8 mouse cellular contexts compared by ENCODE assay signal in the genomic region with DNA sequence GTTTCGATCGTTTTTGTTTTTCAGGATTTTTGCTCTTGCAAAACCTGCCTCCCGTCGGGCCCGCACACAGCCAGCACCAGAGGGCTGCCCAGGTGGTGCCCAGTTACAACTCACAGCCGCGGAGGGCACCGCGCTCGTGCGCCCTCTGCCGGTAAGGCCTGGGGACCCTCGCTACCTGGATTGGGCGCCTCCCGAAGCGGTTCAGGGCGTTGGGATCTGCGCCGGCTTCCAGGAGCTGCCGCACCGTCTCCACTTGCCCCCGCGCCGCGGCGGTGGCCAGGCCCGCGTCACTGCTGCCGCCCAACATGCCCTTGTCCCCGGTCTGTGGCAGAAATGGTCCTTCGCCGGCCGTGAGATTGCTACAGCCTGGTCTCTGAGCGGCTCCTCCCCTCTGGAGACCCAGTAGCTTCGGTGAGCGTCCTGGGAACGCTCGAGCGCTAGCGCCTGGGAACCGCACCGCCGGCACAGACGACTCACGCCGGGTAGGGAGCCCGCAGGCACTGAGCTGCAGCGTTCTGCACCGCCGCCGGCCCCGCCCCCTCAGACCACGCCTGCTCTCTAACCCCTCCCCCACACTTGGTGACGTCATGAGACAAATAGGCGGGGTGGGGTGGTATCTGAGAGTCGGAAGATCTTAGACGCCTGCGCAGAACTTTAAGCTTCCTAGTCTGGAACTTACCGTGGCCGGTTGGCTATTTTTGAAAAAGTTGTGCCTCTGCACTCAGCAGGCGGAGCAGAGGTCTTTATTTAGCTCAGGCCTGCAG. TPM values are rescaled to one million over a fixed set of nuclear protein-coding genes. Genes with fewer than 3 reads are reported as not detected.
A peak's percentile ranks its signal among the peaks of the same experiment; 100 is the strongest.
DNase-seq lines count a peak whose midpoint lies in the region; ATAC-seq lines count a peak whose summit lies in the region.

A gene (minus strand): TSS at position 549 of the 764 bp plus-strand sequence.

- peaks cover 4% of the 10 kb centered on the region; the same call in 1 of the 2 replicates for H3K4me1 ChIP-seq in hindbrain, embryonic 16.5 days (ENCODE audit: control insufficient read depth, insufficient read depth, low read depth, low read length)

- H3K27ac ChIP-seq in hindbrain, embryonic 16.5 days (ENCODE audit: low read depth, low read length), result no peak within 1 kb of the TSS

- no peaks in the 10 kb centered on the region for H3K36me3 ChIP-seq in hindbrain, embryonic 16.5 days (ENCODE audit: control insufficient read depth, insufficient read depth, low read length)

- peak within 1 kb of the TSS; percentile 70 for H3K4me2 ChIP-seq in hindbrain, embryonic 16.5 days (ENCODE audit: low read length)

- peak within 1 kb of the TSS; percentile 43 for H3K4me3 ChIP-seq in hindbrain, embryonic 16.5 days (ENCODE audit: low read length)

- DNase-seq in adrenal gland, adult (ENCODE audit: inconsistent age in 2 of 2, low spot score in 1 of 2), result peak; percentile 97 to 100
- peak; percentile 85 for DNase-seq in embryo, embryonic 10 days (ENCODE audit: low spot score)
- peak; percentile 89 to 93 for DNase-seq in gastrocnemius, adult 8-10 months (ENCODE audit: low spot score in 2 of 2)
- peak; percentile 61 for DNase-seq in left cerebral cortex, adult 11 months (ENCODE audit: low spot score)
- peak; percentile 96 for DNase-seq in lung, postnatal 36 days
- peak; percentile 79 for DNase-seq in retina, postnatal 7 days (ENCODE audit: low read depth, low spot score)
- peak; percentile 96 for DNase-seq in urinary bladder, adult 18-20 months (ENCODE audit: low spot score in 2 of 2)

- H3K9ac ChIP-seq in hindbrain, embryonic 16.5 days (ENCODE audit: low read depth, low read length), result peak within 1 kb of the TSS; percentile 10; the same call in 1 of the 2 replicates

- WGBS in hindbrain, embryonic 16.5 days, result under 1% methylated on average over 54 of the region's 61 CpGs

- ATAC-seq in hindbrain, embryonic 16.5 days, result peak; percentile 91

- peaks cover 61% of the 10 kb centered on the region for H3K27me3 ChIP-seq in hindbrain, embryonic 16.5 days (replicated peaks; ENCODE audit: control insufficient read depth, insufficient read depth, low read length)

- H3K9me3 ChIP-seq in hindbrain, embryonic 16.5 days (ENCODE audit: control insufficient read depth, low read length), result no peaks in the 10 kb centered on the region

RNA-seq across cellular contexts. Expression of the gene that starts here (rescaled TPM):
- 1 to 10 TPM in 3 of 4 experiments, under 1 TPM in 1; 0.96 to 2.7 (median 1.6) TPM for total RNA-seq in gastrocnemius, adult 8-10 months (2022)
- polyA plus RNA-seq in hindbrain, embryonic 16.5 days (2015; fragmentation: Nextera tagmentation; extraction: Ambion mirVana), result 1.1 and 1.7 TPM in 2 replicates
